Comparison of ENCODE assay signal across 7 mouse cellular contexts in the genomic region with DNA sequence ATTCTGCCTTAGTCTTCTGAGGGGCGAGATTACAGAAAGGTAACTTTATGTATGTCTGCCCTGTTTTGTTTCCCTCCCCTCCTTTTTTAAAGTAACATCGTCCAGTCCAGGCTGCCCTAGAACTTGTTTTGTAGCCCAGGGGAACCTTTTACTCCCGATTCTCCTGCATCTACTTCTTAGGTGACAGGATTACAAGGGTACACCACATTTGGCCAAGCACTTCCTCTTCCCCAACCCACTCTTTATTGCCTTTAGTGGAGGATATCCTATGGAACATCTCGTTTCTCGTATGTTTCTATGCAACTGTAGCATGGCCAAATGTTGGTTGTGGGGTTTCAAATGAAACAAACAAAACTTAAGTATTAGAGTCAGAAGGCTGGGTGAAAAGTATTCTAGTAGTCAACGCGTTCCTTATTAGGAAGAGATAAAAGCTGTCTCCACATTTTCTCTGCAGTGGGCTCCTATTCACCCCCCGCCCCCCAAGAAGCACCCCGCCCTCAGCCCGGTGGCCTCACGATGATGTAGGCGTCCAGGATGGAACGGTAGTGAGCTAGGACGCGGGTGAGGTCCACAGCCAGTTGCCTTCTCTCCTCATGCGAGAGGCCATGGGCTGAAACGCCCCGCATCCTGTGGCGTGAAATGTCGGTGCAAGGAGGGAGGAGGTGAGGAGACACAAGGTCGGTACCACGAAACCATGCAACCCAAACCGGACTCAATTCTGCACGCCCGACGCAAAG. TPM values are rescaled to one million over a fixed set of nuclear protein-coding genes. Genes with fewer than 3 reads are reported as not detected.
DNase-seq lines count a peak whose midpoint lies in the region; ATAC-seq and TF ChIP-seq lines count a peak whose summit lies in the region.

No protein-coding gene starts in this region.

- peaks cover 17% of the 10 kb centered on the region for H3K36me3 ChIP-seq in thymus, adult 2 months (ENCODE audit: control insufficient read depth, insufficient read depth, low read length)
- peaks cover 19% of the 10 kb centered on the region for H3K36me3 ChIP-seq in forebrain, embryonic 11.5 days (ENCODE audit: control insufficient read depth, insufficient read depth, low read length)
- H3K36me3 ChIP-seq in liver, embryonic 13.5 days: peaks cover 63% of the 10 kb centered on the region

- WGBS in thymus, adult 2 months: 2% methylated on average over 26 of the region's 26 CpGs
- 9% methylated on average over 26 of the region's 26 CpGs for WGBS in forebrain, embryonic 11.5 days
- 3% methylated on average over 26 of the region's 26 CpGs for WGBS in liver, embryonic 13.5 days (ENCODE audit: insufficient replicate concordance)

- no peak for TF ChIP-seq CTCF in thymus, adult 2 months (IDR thresholded peaks at IDR 0.05; ENCODE audit: borderline replicate concordance, control insufficient read depth, extremely low read depth, insufficient read depth, low read length, poor library complexity)

- DNase-seq in thymus, adult 2 months: no peak
- no peak for DNase-seq in thymus, postnatal 0 days (ENCODE audit: low spot score)
- no peak for DNase-seq in forebrain, embryonic 11.5 days (ENCODE audit: low spot score)
- no peak for DNase-seq in liver, embryonic 13.5 days
- DNase-seq in adrenal gland, adult 18-20 months (ENCODE audit: low spot score in 2 of 2): no peak
- no peak for DNase-seq in spleen, postnatal 14 days (ENCODE audit: low spot score in 2 of 2)
- no peak for DNase-seq in gastrocnemius, adult 18-20 months (ENCODE audit: low spot score)

- peak overlapping the region; percentile 23; the same call in 1 of the 2 replicates for H3K27ac ChIP-seq in thymus, adult 2 months (ENCODE audit: control insufficient read depth, insufficient read depth, low read length)
- H3K27ac ChIP-seq in forebrain, embryonic 11.5 days (ENCODE audit: low read depth, low read length): 0 out of 2 replicates have a peak overlapping the region, but pooled peaks have one; percentile 25
- H3K27ac ChIP-seq in liver, embryonic 13.5 days: peak overlapping the region; percentile 88

- peak overlapping the region; percentile 68 for H3K4me2 ChIP-seq in forebrain, embryonic 11.5 days (ENCODE audit: low read depth, low read length, severe bottlenecking)
- peak overlapping the region; percentile 87 for H3K4me2 ChIP-seq in liver, embryonic 13.5 days

- H3K4me1 ChIP-seq in thymus, adult 2 months (replicated peaks; ENCODE audit: control insufficient read depth, insufficient read depth, low read length): peaks cover 7% of the 10 kb centered on the region
- peaks cover 10% of the 10 kb centered on the region for H3K4me1 ChIP-seq in forebrain, embryonic 11.5 days (replicated peaks; ENCODE audit: control insufficient read depth, insufficient read depth, low read length)
- H3K4me1 ChIP-seq in liver, embryonic 13.5 days (replicated peaks): peaks cover 46% of the 10 kb centered on the region

- TF ChIP-seq POLR2A in thymus, adult 2 months (IDR thresholded peaks at IDR 0.05; ENCODE audit: control insufficient read depth, extremely low read depth, insufficient read depth, low read length, poor library complexity): no peak

- ATAC-seq in forebrain, embryonic 11.5 days (replicated peaks; ENCODE audit: low FRiP score): no peak
- ATAC-seq in liver, embryonic 13.5 days (ENCODE audit: low read depth): peak; percentile 61

- no peaks in the 10 kb centered on the region for H3K27me3 ChIP-seq in thymus, adult 2 months (ENCODE audit: control insufficient read depth, insufficient read depth, low read length)
- no peaks in the 10 kb centered on the region for H3K27me3 ChIP-seq in forebrain, embryonic 11.5 days (ENCODE audit: control insufficient read depth, insufficient read depth, low read length)
- no peaks in the 10 kb centered on the region for H3K27me3 ChIP-seq in liver, embryonic 13.5 days

- no peaks in the 10 kb centered on the region for H3K9me3 ChIP-seq in forebrain, embryonic 11.5 days (ENCODE audit: control insufficient read depth, low read length)
- no peaks in the 10 kb centered on the region for H3K9me3 ChIP-seq in liver, embryonic 13.5 days (replicated peaks)

- H3K9ac ChIP-seq in forebrain, embryonic 11.5 days (ENCODE audit: low read length): peak overlapping the region; percentile 92
- H3K9ac ChIP-seq in liver, embryonic 13.5 days: peak overlapping the region; percentile 87

- peak overlapping the region; percentile 96 for H3K4me3 ChIP-seq in thymus, adult 2 months (ENCODE audit: control insufficient read depth, insufficient read depth, low read length)
- peak overlapping the region; percentile 93 for H3K4me3 ChIP-seq in forebrain, embryonic 11.5 days (ENCODE audit: low read depth, low read length)
- H3K4me3 ChIP-seq in liver, embryonic 13.5 days (replicated peaks): peak overlapping the region; percentile 86

RNA-seq across cellular contexts. Expression of gene Isg20l2, which starts 0.6 kb away (rescaled TPM):
- polyA plus RNA-seq in thymus, adult 2 months (2012; rRNA removed): 31.6 and 40.8 TPM in 2 replicates
- polyA plus RNA-seq in thymus, postnatal 0 days (2015; fragmentation: Nextera tagmentation; extraction: Ambion mirVana): 58.9 and 61.4 TPM in 2 replicates
- polyA plus RNA-seq in forebrain, embryonic 11.5 days (2014; fragmentation: Nextera tagmentation; extraction: Ambion mirVana): 73.9 and 78.7 TPM in 2 replicates
- polyA plus RNA-seq in liver, embryonic 13.5 days (2015; fragmentation: Nextera tagmentation; extraction: Ambion mirVana): 31.1 and 38.3 TPM in 2 replicates
- total RNA-seq in adrenal gland, adult 18-20 months (2021): 10 to 100 TPM; 19.4 to 20.6 TPM
- 1 to 10 TPM; 6.3 to 8.1 TPM for total RNA-seq in gastrocnemius, adult 18-20 months (2021)

RNA-seq across cellular contexts. Expression of gene Rrnad1, which starts 1.0 kb away (rescaled TPM):
- 68.0 and 75.4 TPM in 2 replicates for polyA plus RNA-seq in thymus, adult 2 months (2012; rRNA removed)
- 15.7 and 16.6 TPM in 2 replicates for polyA plus RNA-seq in thymus, postnatal 0 days (2015; fragmentation: Nextera tagmentation; extraction: Ambion mirVana)
- 22.2 and 23.2 TPM in 2 replicates for polyA plus RNA-seq in forebrain, embryonic 11.5 days (2014; fragmentation: Nextera tagmentation; extraction: Ambion mirVana)
- polyA plus RNA-seq in liver, embryonic 13.5 days (2015; fragmentation: Nextera tagmentation; extraction: Ambion mirVana): 6.1 and 6.6 TPM in 2 replicates
- 10 to 100 TPM; 14.7 to 21.9 TPM for total RNA-seq in adrenal gland, adult 18-20 months (2021)
- total RNA-seq in gastrocnemius, adult 18-20 months (2021): 1 to 10 TPM; 3.2 to 3.4 TPM

RNA-seq across cellular contexts. Expression of gene Mrpl24, which starts 10.2 kb away (rescaled TPM):
- 60.5 and 72.4 TPM in 2 replicates for polyA plus RNA-seq in thymus, adult 2 months (2012; rRNA removed)
- polyA plus RNA-seq in thymus, postnatal 0 days (2015; fragmentation: Nextera tagmentation; extraction: Ambion mirVana): 107 and 108 TPM in 2 replicates
- polyA plus RNA-seq in forebrain, embryonic 11.5 days (2014; fragmentation: Nextera tagmentation; extraction: Ambion mirVana): 69.4 and 74.5 TPM in 2 replicates
- polyA plus RNA-seq in liver, embryonic 13.5 days (2015; fragmentation: Nextera tagmentation; extraction: Ambion mirVana): 48.7 and 56.5 TPM in 2 replicates
- total RNA-seq in adrenal gland, adult 18-20 months (2021): 100 to 1,000 TPM; 111 to 121 TPM
- 10 to 100 TPM; 42.2 to 49.1 TPM for total RNA-seq in gastrocnemius, adult 18-20 months (2021)

RNA-seq across cellular contexts. Expression of gene Crabp2, which starts 19.0 kb away (rescaled TPM):
- polyA plus RNA-seq in thymus, adult 2 months (2012; rRNA removed): 1.6 and 2.3 TPM in 2 replicates
- 35.5 and 38.1 TPM in 2 replicates for polyA plus RNA-seq in thymus, postnatal 0 days (2015; fragmentation: Nextera tagmentation; extraction: Ambion mirVana)
- polyA plus RNA-seq in forebrain, embryonic 11.5 days (2014; fragmentation: Nextera tagmentation; extraction: Ambion mirVana): 409 and 417 TPM in 2 replicates
- 2.2 and 2.3 TPM in 2 replicates for polyA plus RNA-seq in liver, embryonic 13.5 days (2015; fragmentation: Nextera tagmentation; extraction: Ambion mirVana)
- total RNA-seq in adrenal gland, adult 18-20 months (2021): under 1 TPM in 1 of 2 experiments, not detected in 1; 0.33 TPM
- total RNA-seq in gastrocnemius, adult 18-20 months (2021): under 1 TPM in 1 of 2 experiments, not detected in 1; 0.57 TPM

RNA-seq across cellular contexts. Expression of gene Hdgf, which starts 23.4 kb away (rescaled TPM):
- polyA plus RNA-seq in thymus, adult 2 months (2012; rRNA removed): 112 and 136 TPM in 2 replicates
- 223 and 234 TPM in 2 replicates for polyA plus RNA-seq in thymus, postnatal 0 days (2015; fragmentation: Nextera tagmentation; extraction: Ambion mirVana)
- polyA plus RNA-seq in forebrain, embryonic 11.5 days (2014; fragmentation: Nextera tagmentation; extraction: Ambion mirVana): 325 and 329 TPM in 2 replicates
- 263 and 283 TPM in 2 replicates for polyA plus RNA-seq in liver, embryonic 13.5 days (2015; fragmentation: Nextera tagmentation; extraction: Ambion mirVana)
- 100 to 1,000 TPM; 176 to 184 TPM for total RNA-seq in adrenal gland, adult 18-20 months (2021)
- total RNA-seq in gastrocnemius, adult 18-20 months (2021): 100 to 1,000 TPM; 219 to 232 TPM

Comparison
In these comparisons a context has a peak if more than half of its experiments do, and no peak if none do; other contexts are left out.
1. H3K27ac ChIP-seq: peak in every context shown above with its lines; median percentile 88 in liver, embryonic 13.5 days; 25 in forebrain, embryonic 11.5 days; 23 in thymus, adult 2 months.